ENCODE assay signal across 9 mouse cellular contexts in the genomic region with DNA sequence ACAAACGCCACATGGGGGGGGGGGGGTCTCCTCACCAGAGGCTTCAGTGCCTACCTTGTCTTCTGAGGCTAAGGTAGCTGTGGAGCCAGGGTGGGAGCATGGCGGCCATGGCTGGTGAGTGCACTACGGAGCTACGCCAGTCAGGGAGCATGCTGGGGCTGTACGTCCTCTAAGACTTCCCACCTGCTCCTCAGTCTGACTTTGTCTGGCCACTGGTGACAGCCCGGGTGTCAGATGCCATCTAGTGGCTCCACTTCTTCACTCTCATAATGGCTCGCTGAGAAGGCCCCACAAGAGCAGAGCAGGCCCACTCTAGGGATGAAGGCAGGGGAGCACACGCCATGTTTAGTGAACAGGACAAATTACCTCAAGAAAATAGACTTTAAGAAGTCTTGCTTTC. TPM values are rescaled to one million over a fixed set of nuclear protein-coding genes. Genes with fewer than 3 reads are reported as not detected.
A peak's percentile ranks its signal among the peaks of the same experiment; 100 is the strongest.
DNase-seq lines count a peak whose midpoint lies in the region; ATAC-seq and TF ChIP-seq lines count a peak whose summit lies in the region.
"Had no signal": no experiment of that assay in that cellular context is flagged by ENCODE, and none has a peak within 500 bp of the region (broad histone marks: within the 10 kb centered on the region; RNA-seq: fewer than 3 reads in every experiment).

No protein-coding gene starts in this region.

- WGBS in hindbrain, embryonic 12.5 days, result 63% methylated on average over 8 of the region's 8 CpGs
- 55% methylated on average over 8 of the region's 8 CpGs for WGBS in lung, embryonic 15.5 days
- WGBS in stomach, embryonic 14.5 days, result 70% methylated on average over 8 of the region's 8 CpGs

- ATAC-seq in hindbrain, embryonic 12.5 days (ENCODE audit: low FRiP score), result peak; percentile 50; the same call in 1 of the 2 replicates
- peak; percentile 31; the same call in 1 of the 2 replicates for ATAC-seq in lung, embryonic 15.5 days (ENCODE audit: borderline replicate concordance, extremely low read depth, low FRiP score, low TSS enrichment)
- peak; percentile 47; the same call in 1 of the 2 replicates for ATAC-seq in stomach, embryonic 14.5 days (ENCODE audit: insufficient number of reproducible peaks, insufficient read depth, low FRiP score, low read depth)
- ATAC-seq in erythroid progenitor cell, adult 5-6 weeks (replicated peaks; ENCODE audit: low FRiP score, poor library complexity, severe bottlenecking), result no peak

- peak; percentile 46 for DNase-seq in layer of hippocampus, adult 2 months (ENCODE audit: low spot score in 2 of 2)
- no peak for DNase-seq in layer of hippocampus, adult 8-10 months (ENCODE audit: low spot score in 2 of 2)
- peak; percentile 32 for DNase-seq in NIH3T3 (ENCODE audit: low read depth)
- peak; percentile 55 for DNase-seq in embryo, embryonic 10 days (ENCODE audit: low spot score)

- H3K4me2 ChIP-seq in hindbrain, embryonic 12.5 days (replicated peaks), result no peak overlapping the region
- no peak overlapping the region for H3K4me2 ChIP-seq in lung, embryonic 15.5 days
- no peak overlapping the region for H3K4me2 ChIP-seq in stomach, embryonic 14.5 days (replicated peaks; ENCODE audit: low read depth, low read length)
- H3K4me2 ChIP-seq: liver, embryonic 15.5 days had no signal

- H3K4me1 ChIP-seq in hindbrain, embryonic 12.5 days, result no peaks in the 10 kb centered on the region
- H3K4me1 ChIP-seq in lung, embryonic 15.5 days, result 0 out of 2 replicates have a peak, but pooled peaks cover 6% of the 10 kb centered on the region
- no peaks in the 10 kb centered on the region for H3K4me1 ChIP-seq in stomach, embryonic 14.5 days (ENCODE audit: control insufficient read depth, insufficient read depth, low read length)

- H3K27me3 ChIP-seq in hindbrain, embryonic 12.5 days, result no peaks in the 10 kb centered on the region
- H3K27me3 ChIP-seq in lung, embryonic 15.5 days, result no peaks in the 10 kb centered on the region
- no peaks in the 10 kb centered on the region for H3K27me3 ChIP-seq in stomach, embryonic 14.5 days (ENCODE audit: control insufficient read depth, insufficient read depth, low read length)
- H3K27me3 ChIP-seq: liver, embryonic 15.5 days had no signal

- H3K9me3 ChIP-seq in hindbrain, embryonic 12.5 days (replicated peaks), result no peaks in the 10 kb centered on the region
- no peaks in the 10 kb centered on the region for H3K9me3 ChIP-seq in lung, embryonic 15.5 days
- H3K9me3 ChIP-seq in stomach, embryonic 14.5 days (ENCODE audit: control insufficient read depth, low read depth, low read length), result no peaks in the 10 kb centered on the region
- H3K9me3 ChIP-seq: liver, embryonic 15.5 days had no signal

- no peak overlapping the region for H3K27ac ChIP-seq in layer of hippocampus, adult 2 months
- H3K27ac ChIP-seq in hindbrain, embryonic 12.5 days, result no peak overlapping the region
- no peak overlapping the region for H3K27ac ChIP-seq in lung, embryonic 15.5 days
- H3K27ac ChIP-seq in stomach, embryonic 14.5 days (ENCODE audit: low read length), result no peak overlapping the region
- H3K27ac ChIP-seq: liver, embryonic 15.5 days had no signal

- no peak overlapping the region for H3K9ac ChIP-seq in hindbrain, embryonic 12.5 days
- no peak overlapping the region for H3K9ac ChIP-seq in lung, embryonic 15.5 days
- no peak overlapping the region for H3K9ac ChIP-seq in stomach, embryonic 14.5 days (replicated peaks; ENCODE audit: low read depth, low read length)
- H3K9ac ChIP-seq: liver, embryonic 15.5 days had no signal

- peaks cover 72% of the 10 kb centered on the region for H3K36me3 ChIP-seq in hindbrain, embryonic 12.5 days
- H3K36me3 ChIP-seq in lung, embryonic 15.5 days, result peaks cover 46% of the 10 kb centered on the region
- H3K36me3 ChIP-seq in stomach, embryonic 14.5 days (ENCODE audit: control insufficient read depth, insufficient read depth, low read length), result peaks cover 43% of the 10 kb centered on the region

- TF ChIP-seq CTCF in layer of hippocampus, adult 2 months (conservative IDR thresholded peaks at IDR 0.05), result peak; percentile 77

- H3K4me3 ChIP-seq in layer of hippocampus, adult 2 months, result no peak overlapping the region
- no peak overlapping the region for H3K4me3 ChIP-seq in hindbrain, embryonic 12.5 days
- no peak overlapping the region for H3K4me3 ChIP-seq in lung, embryonic 15.5 days
- H3K4me3 ChIP-seq in stomach, embryonic 14.5 days (ENCODE audit: low read depth, low read length), result no peak overlapping the region
- H3K4me3 ChIP-seq: liver, embryonic 15.5 days had no signal

RNA-seq across cellular contexts. Expression of a gene that starts 41.2 kb away (rescaled TPM):
- 10 to 100 TPM; 39.8 to 42.2 TPM for total RNA-seq in layer of hippocampus, adult 2 months (2021)
- total RNA-seq in layer of hippocampus, adult 8-10 months (2022), result 10 to 100 TPM; 36.7 to 46.5 (median 44.0) TPM
- 12.2 and 13.2 TPM in 2 replicates for polyA plus RNA-seq in hindbrain, embryonic 12.5 days (2016; fragmentation: Nextera tagmentation; extraction: Ambion mirVana)
- 8.1 and 8.8 TPM in 2 replicates for polyA plus RNA-seq in lung, embryonic 15.5 days (2015; fragmentation: Nextera tagmentation; extraction: Ambion mirVana)
- 13.1 and 13.3 TPM in 2 replicates for polyA plus RNA-seq in stomach, embryonic 14.5 days (2014; fragmentation: Nextera tagmentation; extraction: Ambion mirVana)
- 3.8 and 6.8 TPM in 2 replicates for total RNA-seq in erythroid progenitor cell, adult 5-6 weeks (2015; ENCODE audit: low replicate concordance)
- 3.6 and 7.3 TPM in 2 replicates for total RNA-seq in erythroid progenitor cell, adult 5-6 weeks (2017; ENCODE audit: low replicate concordance)

Comparison
In these comparisons a context has a peak if more than half of its experiments do, and no peak if none do; other contexts are left out.
1. DNase-seq: peak in layer of hippocampus, adult 2 months (2 of 2), NIH3T3 (single experiment) and embryo, embryonic 10 days (single experiment); none in layer of hippocampus, adult 8-10 months (0 of 2).
2. RNA of a gene that starts 41.2 kb away (total RNA-seq): 36.7 to 46.5 TPM in layer of hippocampus, adult 8-10 months and 39.8 to 42.2 TPM in layer of hippocampus, adult 2 months; 3.6 to 7.3 TPM in erythroid progenitor cell, adult 5-6 weeks; every median in the first group is over 4 times any median in the second.